Mouse (Mus musculus) intestine, embryonic 14.5 days (tissue): ENCODE measurements around the gene Phf5a. TPM values are rescaled to one million over a fixed set of nuclear protein-coding genes. Genes with fewer than 3 reads are reported as not detected.
A peak's percentile ranks its signal among the peaks of the same experiment; 100 is the strongest.

Experiments
- ATAC-seq: fragments of 200-750 bp; cut with Nextera tagmentation; replicated peaks from 2 replicates; pipeline ENCODE4 v1.8.0; 2017; ENCODE audit warnings: low read depth, moderate number of reproducible peaks, moderate TSS enrichment, moderate library complexity; ENCODE audit not compliant: low FRiP score, low TSS enrichment
- DNase-seq: peaks from one replicate; pipeline ENCODE4 v3.0.0-alpha.2; 2018; ENCODE audit warnings: low spot score
- H3K27ac ChIP-seq: fragments of 300-500 bp; sonication (generic); 2 replicates; pipeline ENCODE4 v1.5.1; 2014; ENCODE audit warnings: low read depth, mild to moderate bottlenecking, control low read depth
- H3K27me3 ChIP-seq: fragments of 300-500 bp; sonication (generic); replicated peaks from 2 replicates; pipeline ENCODE4 v1.6.1; 2014; ENCODE audit warnings: low read length, control low read depth; ENCODE audit not compliant: control insufficient read depth, insufficient read depth
- H3K36me3 ChIP-seq: fragments of 300-500 bp; sonication (generic); 2 replicates; pipeline ENCODE4 v1.6.1; 2014; ENCODE audit warnings: low read length, control low read depth; ENCODE audit not compliant: control insufficient read depth, insufficient read depth
- H3K4me1 ChIP-seq: fragments of 300-500 bp; sonication (generic); replicated peaks from 2 replicates; pipeline ENCODE4 v1.6.1; 2014; ENCODE audit warnings: low read length, control low read depth, mixed read lengths; ENCODE audit not compliant: control insufficient read depth, insufficient read depth
- H3K4me2 ChIP-seq: fragments of 300-500 bp; sonication (generic); 2 replicates; pipeline ENCODE4 v1.6.1; 2014; ENCODE audit warnings: low read length
- H3K4me3 ChIP-seq: fragments of 300-500 bp; sonication (generic); 2 replicates; pipeline ENCODE4 v1.5.1; 2014; ENCODE audit warnings: low read depth, low read length, control low read depth, mixed read lengths
- H3K9ac ChIP-seq: fragments of 300-500 bp; sonication (generic); 2 replicates; pipeline ENCODE4 v1.6.1; 2014; ENCODE audit warnings: mild to moderate bottlenecking, low read length
- H3K9me3 ChIP-seq: fragments of 300-500 bp; sonication (generic); 2 replicates; pipeline ENCODE4 v1.6.1; 2016; ENCODE audit warnings: low read length, control low read depth; ENCODE audit not compliant: control insufficient read depth
- WGBS: fragments of 180-500 bp; shearing (Covaris S2); extraction: QIAGEN DNeasy Blood & Tissue Kit; methylation state at CpG from one replicate; pipeline ENCODE4 v1.1.7; 2014; 5-methylcytosine and 5-hydroxymethylcytosine counted together
- polyA plus RNA-seq: library from polyadenylated mRNA; unstranded; fragments of >200 nt; fragmentation: Nextera tagmentation; extraction: Ambion mirVana; gene quantifications from 2 replicates; pipeline ENCODE4 v1.2.1, GENCODE M21; 2014

Gene Phf5a
- polyA plus RNA-seq, 1 experiment from 2014 or later, result 179 TPM

GRCm38 (mm10) chr15:81838554-81839235, 33.0 kb downstream of the Phf5a start:
- Histone ChIP-seq H3K4me2 (no peak overlapping the region), H3K4me3 (no peak overlapping the region), H3K9me3 (no peaks in the 10 kb centered on the region), H3K9ac (no peak overlapping the region), H3K36me3 (no peaks in the 10 kb centered on the region), H3K27ac (no peak overlapping the region), H3K27me3 (no peaks in the 10 kb centered on the region), H3K4me1 (peaks cover 12% of the 10 kb centered on the region)
- 80% methylated on average over 14 of the region's 14 CpGs for WGBS
- DNase-seq (no peak), ATAC-seq (no peak)

GRCm38 (mm10) chr15:81836966-81837920, 34.5 kb downstream of the Phf5a start:
- Histone ChIP-seq H3K36me3 (no peaks in the 10 kb centered on the region), H3K4me1 (peaks cover 12% of the 10 kb centered on the region), H3K4me3 (0 out of 2 replicates have a peak overlapping the region, but pooled peaks have one; percentile 27), H3K9ac (no peak overlapping the region), H3K27me3 (no peaks in the 10 kb centered on the region), H3K27ac (no peak overlapping the region), H3K9me3 (no peaks in the 10 kb centered on the region), H3K4me2 (peak overlapping the region; percentile 45)
- DNase-seq (no peak), ATAC-seq (no peak)
- 52% methylated on average over 7 of the region's 7 CpGs for WGBS

GRCm38 (mm10) chr15:81836124-81836821, 35.4 kb downstream of the Phf5a start:
- Histone ChIP-seq H3K4me1 (peaks cover 12% of the 10 kb centered on the region), H3K4me3 (peak overlapping the region; percentile 27), H3K27me3 (no peaks in the 10 kb centered on the region), H3K36me3 (no peaks in the 10 kb centered on the region), H3K27ac (no peak overlapping the region), H3K4me2 (peak overlapping the region; percentile 45), H3K9ac (peak overlapping the region; percentile 8), H3K9me3 (no peaks in the 10 kb centered on the region)
- ATAC-seq (peak; percentile 79), DNase-seq (peak; percentile 86)
- 4% methylated on average over 27 of the region's 33 CpGs for whole genome bisulfite sequencing

- Histone ChIP-seq H3K4me2 (peak overlapping the region; percentile 45), H3K9ac (0 out of 2 replicates have a peak overlapping the region, but pooled peaks have one; percentile 8), H3K27ac (no peak overlapping the region), H3K27me3 (no peaks in the 10 kb centered on the region), H3K9me3 (no peaks in the 10 kb centered on the region), H3K4me3 (no peak overlapping the region; the same call in 1 of the 2 replicates), H3K4me1 (peaks cover 12% of the 10 kb centered on the region), H3K36me3 (no peaks in the 10 kb centered on the region)
- 58% methylated on average over 10 of the region's 10 CpGs for WGBS
- ATAC-seq (no peak), DNase-seq (no peak)
Observed at GRCm38 (mm10) chr15:81835007-81835880, 36.5 kb downstream of the Phf5a start.

- DNase-seq, result no peak
- no peak for ATAC-seq
- Histone ChIP-seq H3K4me2 (no peak overlapping the region), H3K4me3 (no peak overlapping the region), H3K27ac (no peak overlapping the region), H3K9ac (no peak overlapping the region), H3K9me3 (no peaks in the 10 kb centered on the region), H3K4me1 (peaks cover 8% of the 10 kb centered on the region; the same call in 1 of the 2 replicates), H3K36me3 (no peaks in the 10 kb centered on the region), H3K27me3 (no peaks in the 10 kb centered on the region)
- 46% methylated on average over 3 of the region's 3 CpGs for WGBS
Observed at GRCm38 (mm10) chr15:81834171-81834841, 37.4 kb downstream of the Phf5a start.

- no peak overlapping the region for H3K27ac ChIP-seq
- no peaks in the 10 kb centered on the region for H3K9me3 ChIP-seq
- no peaks in the 10 kb centered on the region for H3K27me3 ChIP-seq
- DNase-seq (no peak), ATAC-seq (no peak)
- H3K36me3 ChIP-seq, result no peaks in the 10 kb centered on the region
- WGBS, result 76% methylated on average over 4 of the region's 4 CpGs
- H3K4me3 ChIP-seq, result no peak overlapping the region
- peaks cover 8% of the 10 kb centered on the region; the same call in 1 of the 2 replicates for H3K4me1 ChIP-seq
- no peak overlapping the region for H3K4me2 ChIP-seq
- no peak overlapping the region for H3K9ac ChIP-seq
Observed at GRCm38 (mm10) chr15:81833481-81833880, 38.2 kb downstream of the Phf5a start.

GRCm38 (mm10) chr15:81832219-81832618, 39.5 kb downstream of the Phf5a start:
- ATAC-seq (no peak), DNase-seq (no peak)
- 74% methylated on average over 3 of the region's 3 CpGs for WGBS
- Histone ChIP-seq H3K27ac (no peak overlapping the region), H3K9me3 (no peaks in the 10 kb centered on the region), H3K27me3 (no peaks in the 10 kb centered on the region), H3K4me1 (peaks cover 8% of the 10 kb centered on the region; the same call in 1 of the 2 replicates), H3K36me3 (0 out of 2 replicates have a peak, but pooled peaks cover 4% of the 10 kb centered on the region), H3K4me3 (no peak overlapping the region), H3K9ac (no peak overlapping the region), H3K4me2 (no peak overlapping the region)
